Mouse (Mus musculus): ENCODE results near the gene Casp2. TPM values are rescaled to one million over a fixed set of nuclear protein-coding genes. Genes with fewer than 3 reads are reported as not detected.

Gene Casp2
- 10 to 100 TPM; 16.5 to 17.4 TPM for total RNA-seq (2021)
- long read RNA-seq, experiment 1, transcript Casp2-201 (11 exons, 3,529 nt), result major isoform, 14 of 16 reads
- long read RNA-seq, experiment 1, partial matches to known transcripts, result 0 of 16 reads
- long read RNA-seq, experiment 1, other reads (novel, unspliced or antisense), result 2 of 16 reads
- long read RNA-seq, experiment 2, transcript Casp2-201 (11 exons, 3,529 nt), result major isoform, 15 of 22 reads
- long read RNA-seq, experiment 2, partial matches to known transcripts, result 4 of 22 reads
- long read RNA-seq, experiment 2, other reads (novel, unspliced or antisense), result 0 of 22 reads

- DNase-seq, result peak; percentile 98 to 99
- intact Hi-C loops (cut with DNase I), result loop anchor here (1.0 to 5.0 kb wide), 3 partner anchors 37 to 108 kb away; partner anchors contain the start of genes Epha1 and Zyx
These were observed at the start of gene Casp2 for GRCm38 (mm10) chr6:42264626-42265312. Casp2 (plus strand) TSS chr6:42264985.

GRCm38 (mm10) chr6:42215028-42215427 lies 49.8 kb upstream of the Casp2 start, which contains the start of gene Tas2r144:
Tas2r144 (plus strand) TSS chr6:42215328.
- intact Hi-C loops (cut with DNase I), result no loop called here
- DNase-seq, result no peak

- DNase-seq, result no peak
- intact Hi-C loops (cut with DNase I), result no loop called here
These were observed 42.5 kb upstream of the Casp2 start for GRCm38 (mm10) chr6:42222286-42222685.

- no peak for DNase-seq
- intact Hi-C loops (cut with DNase I), result loop anchor here (5.0 kb wide), 1 partner anchor 637 kb away; no protein-coding TSS in a partner anchor
These were observed 39.7 kb upstream of the Casp2 start for GRCm38 (mm10) chr6:42225046-42225445.

- peak; percentile 65 to 78 for DNase-seq
- intact Hi-C loops (cut with DNase I), result loop anchor here (1.0 to 5.0 kb wide), 4 partner anchors 37 to 635 kb away; partner anchors contain the start of gene Casp2
These were observed 37.3 kb upstream of the Casp2 start for GRCm38 (mm10) chr6:42227240-42228101.

GRCm38 (mm10) chr6:42229610-42230009 lies 35.2 kb upstream of the Casp2 start:
- intact Hi-C loops (cut with DNase I), result loop anchor here (5.0 kb wide), 1 partner anchor 633 kb away; no protein-coding TSS in a partner anchor
- no peak for DNase-seq

- DNase-seq, result no peak
- intact Hi-C loops (cut with DNase I), result no loop called here
These were observed 33.6 kb upstream of the Casp2 start for GRCm38 (mm10) chr6:42231191-42231590.

- DNase-seq, result no peak
- intact Hi-C loops (cut with DNase I), result no loop called here
These were observed 27.4 kb upstream of the Casp2 start for GRCm38 (mm10) chr6:42237276-42237805.

- DNase-seq, result no peak
- intact Hi-C loops (cut with DNase I), result no loop called here
These were observed 23.3 kb upstream of the Casp2 start for GRCm38 (mm10) chr6:42241311-42242045.

GRCm38 (mm10) chr6:42245711-42246353 lies 19.0 kb upstream of the Casp2 start, which contains the start of gene Gstk1:
Gstk1 (plus strand) TSS chr6:42245935.
- intact Hi-C loops (cut with DNase I), result no loop called here
- DNase-seq, result peak; percentile 81 to 84

- intact Hi-C loops (cut with DNase I), result no loop called here
- DNase-seq, result no peak
These were observed 17.6 kb upstream of the Casp2 start for GRCm38 (mm10) chr6:42247173-42247572.

GRCm38 (mm10) chr6:42247981-42248380 lies 16.8 kb upstream of the Casp2 start:
- intact Hi-C loops (cut with DNase I), result no loop called here
- DNase-seq, result no peak

- no peak for DNase-seq
- intact Hi-C loops (cut with DNase I), result no loop called here
These were observed 13.0 kb upstream of the Casp2 start for GRCm38 (mm10) chr6:42251791-42252190.

GRCm38 (mm10) chr6:42253103-42253502 lies 11.7 kb upstream of the Casp2 start:
- intact Hi-C loops (cut with DNase I), result no loop called here

GRCm38 (mm10) chr6:42257303-42257863 lies 7.4 kb upstream of the Casp2 start:
- intact Hi-C loops (cut with DNase I), result no loop called here
- DNase-seq, result peak; percentile 51 to 66

More at GRCm38 (mm10) chr6:42253103-42253502, 11.7 kb upstream of the Casp2 start:
- no peak for DNase-seq

- no peak for DNase-seq
- intact Hi-C loops (cut with DNase I), result no loop called here
These were observed 4.4 kb upstream of the Casp2 start for GRCm38 (mm10) chr6:42260430-42260829.

- no peak for DNase-seq
- intact Hi-C loops (cut with DNase I), result no loop called here
These were observed 3.1 kb upstream of the Casp2 start, which contains the start of gene Tmem139 for GRCm38 (mm10) chr6:42261524-42262170. Tmem139 (plus strand) TSS chr6:42261970.

Data from heart, postnatal 14 days (tissue).